Mouse (Mus musculus): ENCODE data around the gene Loxl3.

- no peak for TF ChIP-seq CTCF (IDR thresholded peaks at IDR 0.05; ENCODE audit: borderline replicate concordance, control insufficient read depth, extremely low read depth, insufficient read depth, low read length, poor library complexity)
- TF ChIP-seq POLR2A (IDR thresholded peaks at IDR 0.05; ENCODE audit: control insufficient read depth, extremely low read depth, insufficient read depth, low read length, poor library complexity) = no peak
Observed at GRCm38 (mm10) chr6:83084477-83084876, 50.5 kb downstream of the Loxl3 start.
